Mouse (Mus musculus) hindbrain, embryonic 15.5 days (tissue): ENCODE data around the gene Gm12216. TPM values are rescaled to one million over a fixed set of nuclear protein-coding genes. Genes with fewer than 3 reads are reported as not detected.
A peak's percentile ranks its signal among the peaks of the same experiment; 100 is the strongest.

ENCODE experiments used
- ATAC-seq: fragments of 200-750 bp; cut with Nextera tagmentation; 2 replicates; pipeline ENCODE4 v1.8.0; 2017; ENCODE audit warnings: low read depth, moderate number of reproducible peaks, moderate TSS enrichment; ENCODE audit not compliant: low FRiP score
- H3K27ac ChIP-seq: fragments of 300-500 bp; sonication (generic); replicated peaks from 2 replicates; pipeline ENCODE4 v1.5.1; 2015; ENCODE audit warnings: mild to moderate bottlenecking, inconsistent platforms
- H3K27me3 ChIP-seq: fragments of 300-500 bp; sonication (generic); 2 replicates; pipeline ENCODE4 v1.6.1; 2015; ENCODE audit warnings: control low read depth, inconsistent platforms
- H3K36me3 ChIP-seq: fragments of 300-500 bp; sonication (generic); 2 replicates; pipeline ENCODE4 v1.6.1; 2015; ENCODE audit warnings: control low read depth, inconsistent platforms
- H3K4me1 ChIP-seq: fragments of 300-500 bp; sonication (generic); replicated peaks from 2 replicates; pipeline ENCODE4 v1.6.1; 2015; ENCODE audit warnings: control low read depth, inconsistent platforms
- H3K4me2 ChIP-seq: fragments of 300-500 bp; sonication (generic); 2 replicates; pipeline ENCODE4 v1.6.1; 2015; ENCODE audit warnings: moderate library complexity, mild to moderate bottlenecking, inconsistent platforms
- H3K4me3 ChIP-seq: fragments of 300-500 bp; sonication (generic); 2 replicates; pipeline ENCODE4 v1.5.1; 2015; ENCODE audit warnings: mild to moderate bottlenecking, inconsistent platforms
- H3K9ac ChIP-seq: fragments of 300-500 bp; sonication (generic); 2 replicates; pipeline ENCODE4 v1.6.1; 2015; ENCODE audit warnings: inconsistent platforms
- H3K9me3 ChIP-seq: fragments of 300-500 bp; sonication (generic); 2 replicates; pipeline ENCODE4 v1.6.1; 2016; ENCODE audit warnings: control low read depth, inconsistent platforms
- WGBS: fragments of 180-500 bp; shearing (Covaris S2); methylation state at CpG from one replicate; pipeline ENCODE4 v1.1.7; 2015; 5-methylcytosine and 5-hydroxymethylcytosine counted together
- polyA plus RNA-seq: library from polyadenylated mRNA; unstranded; fragments of >200 nt; fragmentation: Nextera tagmentation; extraction: Ambion mirVana; gene quantifications from 2 replicates; pipeline ENCODE4 v1.2.1, GENCODE M21; 2015

Gene Gm12216
- polyA plus RNA-seq, 1 experiment from 2014 or later, result 0.35 TPM

DNA sequence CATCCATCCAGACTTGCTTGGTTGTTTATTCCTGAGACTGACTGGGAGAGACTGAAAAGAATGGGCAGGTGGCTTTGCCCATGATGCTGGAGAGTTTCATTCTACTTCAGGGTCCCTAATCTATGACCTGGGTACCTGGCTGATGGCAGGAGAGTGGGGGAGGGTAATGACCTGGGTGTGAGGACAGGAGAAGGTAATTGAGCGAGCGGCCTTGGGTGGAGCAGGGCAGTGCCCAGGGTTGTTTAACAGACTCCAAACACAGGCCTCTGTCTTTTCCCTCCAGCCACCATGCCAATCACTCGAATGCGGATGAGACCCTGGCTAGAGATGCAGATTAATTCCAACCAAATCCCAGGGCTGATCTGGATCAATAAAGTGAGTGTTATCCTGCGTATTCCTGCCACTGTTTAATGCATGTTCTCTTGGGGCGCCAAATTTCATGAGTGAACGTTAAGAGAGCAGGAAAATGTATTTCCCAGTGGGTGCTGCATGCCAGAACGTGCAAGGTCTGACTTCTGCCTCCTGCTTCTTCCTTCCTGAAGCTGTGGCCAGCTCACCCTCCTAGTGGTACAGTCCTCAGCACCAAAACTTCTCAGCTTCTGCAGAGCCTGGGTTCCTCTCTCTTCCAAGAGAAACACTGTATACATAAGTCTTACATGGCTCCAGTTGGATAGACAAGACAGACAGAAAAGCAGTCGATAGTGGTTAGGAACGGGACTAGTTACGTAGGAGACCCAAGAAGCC, 87.9 kb downstream of the Gm12216 start:
- no peak overlapping the region for H3K27ac ChIP-seq
- H3K9me3 ChIP-seq, result no peaks in the 10 kb centered on the region
- WGBS, result 85% methylated on average over 11 of the region's 11 CpGs
- peak overlapping the region; percentile 97; the same call in 1 of the 2 replicates for H3K4me2 ChIP-seq
- no peaks in the 10 kb centered on the region for H3K36me3 ChIP-seq
- ATAC-seq, result no peak
- peak overlapping the region; percentile 70; the same call in 1 of the 2 replicates for H3K4me3 ChIP-seq
- no peak overlapping the region for H3K9ac ChIP-seq
- H3K4me1 ChIP-seq, result peaks cover 12% of the 10 kb centered on the region
- H3K27me3 ChIP-seq, result peaks cover 20% of the 10 kb centered on the region

DNA sequence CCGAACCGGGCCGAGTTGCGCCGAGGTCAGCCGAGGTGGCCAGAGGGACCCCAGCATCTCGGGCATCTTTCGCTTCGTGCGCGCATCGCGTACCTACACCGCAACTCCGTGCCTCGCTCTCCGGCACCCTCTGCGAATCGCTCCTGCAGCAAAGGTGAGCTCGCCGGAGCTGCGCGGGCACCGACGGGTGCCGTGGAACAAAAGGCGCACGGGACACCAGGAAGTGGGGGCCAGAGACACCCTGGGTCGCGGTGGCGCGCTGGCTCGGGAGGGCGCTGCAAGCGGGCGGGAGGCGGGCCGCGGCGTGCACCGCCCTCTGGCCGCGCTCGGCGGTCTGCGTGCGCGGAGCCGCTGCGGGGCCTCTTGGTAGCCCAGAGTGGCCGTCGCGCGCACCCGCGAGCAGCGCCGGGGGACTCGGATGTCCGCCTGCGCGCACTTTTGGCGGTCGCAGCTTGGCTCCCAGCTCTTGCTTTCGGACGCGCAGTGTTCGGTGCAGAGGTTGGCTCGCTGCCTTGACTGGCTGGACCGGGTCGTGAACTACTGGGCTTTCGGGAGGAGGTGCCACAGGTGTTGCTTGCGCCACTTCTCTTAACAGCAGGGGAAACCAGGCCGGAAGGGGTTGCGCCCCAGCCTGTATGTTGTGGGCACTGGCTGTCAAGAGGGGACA, 88.8 kb downstream of the Gm12216 start:
- H3K4me3 ChIP-seq, result peak overlapping the region; percentile 70
- H3K9ac ChIP-seq, result peak overlapping the region; percentile 57
- H3K27me3 ChIP-seq, result peaks cover 20% of the 10 kb centered on the region
- peak overlapping the region; percentile 10; the same call in 1 of the 2 replicates for H3K27ac ChIP-seq
- H3K4me2 ChIP-seq, result peak overlapping the region; percentile 97
- no peaks in the 10 kb centered on the region for H3K36me3 ChIP-seq
- under 1% methylated on average over 68 of the region's 75 CpGs for WGBS
- H3K4me1 ChIP-seq, result peaks cover 12% of the 10 kb centered on the region
- no peaks in the 10 kb centered on the region for H3K9me3 ChIP-seq
- ATAC-seq, result peak; percentile 75

DNA sequence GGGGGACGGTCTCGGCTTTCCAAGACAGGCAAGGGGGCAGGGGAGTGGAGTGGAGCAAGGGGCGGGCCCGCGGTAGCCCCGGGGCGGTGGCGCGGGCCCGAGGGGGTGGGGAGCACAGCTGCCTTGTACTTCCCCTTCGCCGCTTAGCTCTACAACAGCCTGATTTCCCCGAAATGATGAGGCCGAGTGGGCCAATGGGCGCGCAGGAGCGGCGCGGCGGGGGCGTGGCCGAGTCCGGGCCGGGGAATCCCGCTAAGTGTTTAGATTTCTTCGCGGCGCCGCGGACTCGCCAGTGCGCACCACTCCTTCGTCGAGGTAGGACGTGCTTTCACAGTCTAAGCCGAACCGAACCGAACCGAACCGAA, 89.3 kb downstream of the Gm12216 start, which contains the start of gene Irf1:
TSS of gene Irf1 (plus strand) at position 255 of the 365 bp plus-strand sequence.
- H3K4me2 ChIP-seq, result peak within 1 kb of the TSS; percentile 97
- peak; percentile 93 for ATAC-seq
- H3K27me3 ChIP-seq, result peaks cover 20% of the 10 kb centered on the region
- H3K4me1 ChIP-seq, result peaks cover 12% of the 10 kb centered on the region
- H3K36me3 ChIP-seq, result no peaks in the 10 kb centered on the region
- no peaks in the 10 kb centered on the region for H3K9me3 ChIP-seq
- peak within 1 kb of the TSS; percentile 70 for H3K4me3 ChIP-seq
- peak within 1 kb of the TSS; percentile 10; the same call in 1 of the 2 replicates for H3K27ac ChIP-seq
- under 1% methylated on average over 40 of the region's 40 CpGs for WGBS
- H3K9ac ChIP-seq, result peak within 1 kb of the TSS; percentile 57

DNA sequence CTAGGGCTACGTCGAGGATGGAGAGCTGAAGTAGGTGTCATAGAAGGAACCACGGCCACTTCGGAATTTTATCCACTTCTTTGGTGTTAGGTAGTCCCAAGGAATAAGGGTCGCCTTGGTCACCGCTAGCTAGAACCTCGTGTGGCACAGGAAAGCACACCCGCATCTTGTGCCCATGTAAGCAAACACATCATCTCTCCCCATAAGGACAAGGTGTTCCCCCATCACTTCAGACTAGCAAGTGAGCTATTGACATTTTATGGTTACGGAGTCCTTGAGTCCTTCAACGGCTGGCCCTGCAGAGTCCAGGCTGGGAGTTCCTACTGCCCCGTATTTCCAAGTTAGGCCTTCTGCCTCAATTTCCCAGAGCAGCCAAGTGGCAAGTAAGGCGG, 89.9 kb downstream of the Gm12216 start:
- Histone ChIP-seq H3K27ac (no peak overlapping the region), H3K4me2 (peak overlapping the region; percentile 97), H3K9me3 (no peaks in the 10 kb centered on the region), H3K9ac (no peak overlapping the region), H3K4me1 (peaks cover 12% of the 10 kb centered on the region), H3K36me3 (no peaks in the 10 kb centered on the region), H3K27me3 (peaks cover 20% of the 10 kb centered on the region), H3K4me3 (peak overlapping the region; percentile 70)
- WGBS, result 64% methylated on average over 12 of the region's 12 CpGs
- ATAC-seq, result no peak

DNA sequence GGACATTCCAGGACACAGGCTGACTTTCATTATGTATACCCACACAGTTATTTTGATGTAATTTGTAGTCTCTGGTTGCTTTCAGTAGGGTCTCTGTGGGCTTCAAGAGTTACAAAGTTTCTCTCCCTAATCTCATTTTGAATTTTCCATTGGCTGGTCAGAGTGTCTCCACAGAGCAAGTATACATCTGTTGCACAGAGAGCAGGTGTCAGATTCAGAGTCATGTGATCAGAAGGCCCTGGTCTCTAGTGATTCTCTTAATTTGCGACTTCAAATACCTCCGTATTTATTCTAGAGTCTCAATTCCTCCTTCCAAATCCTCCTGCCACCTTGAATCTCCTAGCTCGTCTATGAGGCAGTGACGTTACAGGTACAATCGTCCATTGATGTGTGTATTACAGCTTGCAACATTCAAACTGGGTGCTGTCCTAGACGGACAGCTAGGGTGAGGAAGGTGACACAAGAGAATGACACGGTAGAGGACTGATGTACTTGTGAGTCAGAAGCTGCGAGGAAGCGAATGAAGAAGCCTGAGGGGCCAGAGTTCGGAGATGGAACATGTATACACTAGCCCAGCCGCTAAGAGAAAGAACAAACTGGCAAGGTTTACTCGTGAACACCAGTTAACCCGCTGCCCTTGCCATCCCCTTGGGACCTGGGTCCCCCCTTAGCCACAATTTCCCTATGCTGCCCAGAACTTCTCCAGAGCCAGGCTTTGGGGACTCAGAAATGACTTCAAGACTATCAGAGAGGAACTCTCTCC, 90.5 kb downstream of the Gm12216 start:
- H3K36me3 ChIP-seq, result no peaks in the 10 kb centered on the region
- 76% methylated on average over 13 of the region's 13 CpGs for WGBS
- no peak overlapping the region for H3K27ac ChIP-seq
- H3K4me2 ChIP-seq, result no peak overlapping the region
- H3K4me3 ChIP-seq, result no peak overlapping the region
- peaks cover 17% of the 10 kb centered on the region for H3K4me1 ChIP-seq
- H3K27me3 ChIP-seq, result peaks cover 21% of the 10 kb centered on the region
- ATAC-seq, result no peak
- H3K9me3 ChIP-seq, result no peaks in the 10 kb centered on the region
- no peak overlapping the region for H3K9ac ChIP-seq

DNA sequence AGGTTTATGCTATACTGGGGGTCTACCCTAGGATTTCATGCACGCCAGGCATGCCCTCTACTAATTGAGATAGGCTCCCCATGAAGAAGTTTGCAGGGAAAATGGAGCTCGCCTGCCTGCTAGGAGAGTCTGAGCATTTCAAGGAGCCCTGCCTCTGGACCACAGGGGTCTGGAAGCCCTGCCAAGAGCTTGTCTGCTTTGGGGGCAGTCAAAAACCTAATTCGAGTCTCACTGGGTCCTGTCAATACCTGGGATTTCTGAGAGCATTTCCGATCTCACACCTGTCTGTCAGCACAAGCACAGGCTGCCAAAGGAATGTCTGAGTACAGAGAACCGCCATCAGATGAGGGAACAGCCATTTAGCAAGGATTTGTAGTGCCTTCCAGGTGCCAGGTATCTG, 94.5 kb downstream of the Gm12216 start:
- peaks cover 51% of the 10 kb centered on the region for H3K27me3 ChIP-seq
- no peak overlapping the region for H3K4me3 ChIP-seq
- no peak overlapping the region for H3K9ac ChIP-seq
- H3K4me1 ChIP-seq, result peaks cover 34% of the 10 kb centered on the region
- 44% methylated on average over 5 of the region's 5 CpGs for WGBS
- H3K27ac ChIP-seq, result no peak overlapping the region
- no peak overlapping the region for H3K4me2 ChIP-seq
- no peak for ATAC-seq
- no peaks in the 10 kb centered on the region for H3K36me3 ChIP-seq
- no peaks in the 10 kb centered on the region for H3K9me3 ChIP-seq

DNA sequence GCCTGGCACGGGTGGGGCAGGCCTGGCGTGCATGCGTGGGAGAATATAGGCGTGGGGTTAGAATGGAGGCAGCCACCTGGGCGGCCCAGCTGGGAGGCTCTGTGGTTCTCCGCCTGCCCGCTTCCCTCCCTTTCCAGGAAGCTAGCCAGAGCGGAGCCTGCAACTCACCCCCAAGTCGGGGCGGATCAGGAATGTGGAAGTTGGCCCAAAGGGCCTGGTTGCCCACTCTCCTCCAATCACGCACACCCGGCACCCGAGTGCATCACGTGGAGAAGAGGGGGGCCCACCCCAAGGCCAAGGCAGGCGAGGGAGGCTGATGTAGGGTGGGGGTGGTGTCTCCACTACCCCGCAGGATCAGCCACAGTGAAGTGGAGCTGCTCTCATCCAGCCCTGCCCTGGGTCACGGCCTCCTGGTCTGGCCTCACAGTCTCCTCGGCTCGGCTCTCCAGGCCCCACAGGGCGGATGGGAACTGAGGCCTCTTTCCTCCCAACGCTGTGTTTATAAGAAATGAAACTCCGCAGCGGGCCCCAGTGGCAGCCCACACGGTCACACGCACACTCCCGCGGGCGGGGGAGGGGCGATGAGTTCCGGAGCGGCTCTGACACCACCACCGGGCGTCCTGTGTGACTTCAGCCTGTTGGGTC, 95.4 kb downstream of the Gm12216 start:
- ATAC-seq, result peak; percentile 70
- Histone ChIP-seq H3K27ac (peak overlapping the region; percentile 52), H3K9ac (peak overlapping the region; percentile 20), H3K4me2 (peak overlapping the region; percentile 68), H3K27me3 (peaks cover 51% of the 10 kb centered on the region), H3K9me3 (no peaks in the 10 kb centered on the region), H3K36me3 (no peaks in the 10 kb centered on the region), H3K4me3 (peak overlapping the region; percentile 29), H3K4me1 (peaks cover 38% of the 10 kb centered on the region)
- 2% methylated on average over 31 of the region's 33 CpGs for WGBS

DNA sequence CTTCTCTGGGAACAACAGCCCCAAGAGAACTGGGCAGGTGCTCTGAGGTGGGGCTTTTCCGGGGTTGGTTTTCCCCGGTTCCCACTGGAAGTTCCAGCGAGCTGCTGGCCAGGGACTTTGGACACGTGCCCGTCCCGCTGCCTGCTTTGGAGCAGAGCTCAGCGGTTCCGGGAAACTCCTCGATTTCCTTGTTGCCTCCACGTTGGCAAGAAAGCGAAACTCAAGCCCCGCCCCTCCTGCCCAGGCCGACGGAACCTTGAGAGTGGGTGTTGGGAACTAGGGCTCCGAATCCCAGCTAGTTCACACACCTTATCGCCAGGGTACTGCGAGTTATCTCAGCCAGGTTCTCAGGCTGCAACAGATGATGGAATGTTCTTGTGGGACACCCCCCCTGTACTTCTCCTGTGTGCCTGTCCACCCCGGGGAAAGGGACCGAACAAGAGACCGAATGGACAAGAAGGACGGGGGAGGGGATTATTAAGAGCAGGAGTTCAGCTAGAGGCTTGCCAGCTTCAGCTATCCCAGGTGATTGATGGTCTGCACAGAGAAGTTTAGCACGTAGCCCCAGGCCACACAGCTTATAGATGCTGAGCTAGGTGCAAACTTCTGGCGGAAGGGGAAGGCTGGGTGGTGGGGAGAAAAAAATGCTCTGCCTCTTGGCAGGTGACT, 96.1 kb downstream of the Gm12216 start:
- Histone ChIP-seq H3K36me3 (no peaks in the 10 kb centered on the region), H3K9ac (no peak overlapping the region), H3K9me3 (no peaks in the 10 kb centered on the region), H3K4me3 (peak overlapping the region; percentile 29), H3K4me1 (peaks cover 38% of the 10 kb centered on the region), H3K27me3 (peaks cover 55% of the 10 kb centered on the region), H3K4me2 (peak overlapping the region; percentile 68), H3K27ac (peak overlapping the region; percentile 21; the same call in 1 of the 2 replicates)
- WGBS, result 9% methylated on average over 23 of the region's 23 CpGs
- ATAC-seq, result peak; percentile 14; the same call in 1 of the 2 replicates

DNA sequence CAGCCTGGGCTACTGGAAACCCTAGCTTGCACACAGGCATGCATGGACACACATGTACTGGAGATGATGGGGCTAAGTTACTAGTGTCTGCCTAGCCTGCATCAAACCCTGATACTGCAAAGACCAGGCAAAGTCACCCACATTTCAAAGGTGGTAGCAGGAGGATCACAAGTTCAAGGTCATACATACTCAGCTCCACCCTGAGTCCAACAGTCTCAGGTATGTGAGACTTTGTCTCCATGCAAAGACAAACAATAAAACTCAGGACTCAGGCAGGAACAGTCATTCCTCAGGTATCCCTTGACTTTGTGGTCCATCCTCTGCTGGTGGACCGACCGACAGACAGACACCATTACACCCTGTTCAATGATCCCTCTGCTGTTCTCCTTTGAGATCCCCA, 96.6 kb downstream of the Gm12216 start:
- ATAC-seq, result no peak
- no peak overlapping the region for H3K9ac ChIP-seq
- no peaks in the 10 kb centered on the region for H3K9me3 ChIP-seq
- H3K27me3 ChIP-seq, result peaks cover 55% of the 10 kb centered on the region
- peak overlapping the region; percentile 68 for H3K4me2 ChIP-seq
- peak overlapping the region; percentile 21 for H3K27ac ChIP-seq
- peaks cover 38% of the 10 kb centered on the region for H3K4me1 ChIP-seq
- H3K36me3 ChIP-seq, result no peaks in the 10 kb centered on the region
- H3K4me3 ChIP-seq, result peak overlapping the region; percentile 29
- 71% methylated on average over 2 of the region's 2 CpGs for WGBS

DNA sequence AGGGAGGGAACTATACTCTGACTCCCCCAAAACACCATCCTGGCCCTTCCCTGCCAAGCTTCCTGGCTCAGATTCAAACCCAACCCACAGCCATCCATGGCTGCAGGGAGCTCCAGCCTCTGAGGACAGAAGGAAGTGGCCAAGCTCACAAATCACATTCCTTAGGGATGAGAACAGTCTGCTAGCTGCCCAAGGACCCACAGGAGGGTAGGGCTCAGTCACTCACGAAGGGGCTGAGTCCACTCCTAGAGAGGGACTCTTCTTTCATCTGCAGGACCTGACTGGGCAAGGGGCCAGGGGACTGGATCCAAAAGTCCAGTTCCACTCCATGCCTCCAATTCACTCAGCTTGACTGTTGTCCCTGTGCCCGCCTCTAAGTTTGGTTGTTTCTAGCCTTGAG, 97.2 kb downstream of the Gm12216 start:
- H3K36me3 ChIP-seq, result no peaks in the 10 kb centered on the region
- no peaks in the 10 kb centered on the region for H3K9me3 ChIP-seq
- ATAC-seq, result peak; percentile 49; the same call in 1 of the 2 replicates
- H3K4me1 ChIP-seq, result peaks cover 38% of the 10 kb centered on the region
- no peak overlapping the region for H3K4me2 ChIP-seq
- H3K27ac ChIP-seq, result peak overlapping the region; percentile 21
- 58% methylated on average over 2 of the region's 2 CpGs for WGBS
- peaks cover 54% of the 10 kb centered on the region for H3K27me3 ChIP-seq
- H3K4me3 ChIP-seq, result no peak overlapping the region
- H3K9ac ChIP-seq, result no peak overlapping the region

DNA sequence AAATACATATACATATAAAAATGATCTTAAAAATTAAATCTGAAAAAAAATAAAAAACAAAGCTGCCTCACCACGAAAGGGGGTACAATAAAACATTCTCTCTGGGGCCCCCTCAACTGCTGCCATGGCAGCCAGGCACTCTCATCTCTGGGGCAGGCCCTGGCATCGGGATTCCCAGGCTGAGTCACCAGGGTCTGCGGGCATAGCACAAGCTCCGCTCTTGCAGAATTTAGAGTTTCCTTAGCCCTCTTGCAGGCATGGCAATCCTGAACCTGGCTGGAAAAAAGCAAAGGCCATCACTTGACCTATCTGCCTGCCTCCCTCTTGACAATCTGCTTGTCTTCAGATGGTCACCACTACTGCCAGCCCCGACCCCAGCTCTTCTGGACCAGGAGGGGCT, 97.8 kb downstream of the Gm12216 start:
- H3K9me3 ChIP-seq, result no peaks in the 10 kb centered on the region

More for the DNA sequence above, 97.8 kb downstream of the Gm12216 start:
- ATAC-seq, result no peak
- 77% methylated on average over 5 of the region's 5 CpGs for WGBS
- H3K4me2 ChIP-seq, result no peak overlapping the region
- H3K9ac ChIP-seq, result no peak overlapping the region
- H3K4me1 ChIP-seq, result peaks cover 38% of the 10 kb centered on the region
- no peak overlapping the region for H3K4me3 ChIP-seq
- no peak overlapping the region for H3K27ac ChIP-seq
- H3K27me3 ChIP-seq, result peaks cover 52% of the 10 kb centered on the region
- H3K36me3 ChIP-seq, result no peaks in the 10 kb centered on the region
